Mouse (Mus musculus) embryonic fibroblast, embryonic 13.5 days (primary cell): ENCODE measurements around the gene Gsto2. TPM values are rescaled to one million over a fixed set of nuclear protein-coding genes. Genes with fewer than 3 reads are reported as not detected.
A peak's percentile ranks its signal among the peaks of the same experiment; 100 is the strongest.

Experiments used
- H3K27ac ChIP-seq: 2 replicates; pipeline ENCODE4 v1.5.1; 2012; ENCODE audit warnings: low read length, control low read depth, inconsistent platforms; ENCODE audit not compliant: insufficient read depth
- H3K4me1 ChIP-seq: 2 replicates; pipeline ENCODE4 v1.6.1; 2011; ENCODE audit warnings: low read length; ENCODE audit not compliant: control insufficient read depth, insufficient read depth
- H3K4me3 ChIP-seq: 2 replicates; pipeline ENCODE4 v1.5.1; 2011; ENCODE audit warnings: mild to moderate bottlenecking, control low read depth, low read length; ENCODE audit not compliant: insufficient read depth
- CTCF ChIP-seq: IDR thresholded peaks from 2 replicates; pipeline ENCODE4 v1.5.1; 2011; ENCODE audit warnings: mild to moderate bottlenecking, control low read depth, low read length, moderate library complexity, borderline replicate concordance; ENCODE audit not compliant: insufficient read depth
- POLR2A ChIP-seq: IDR thresholded peaks from 2 replicates; pipeline ENCODE4 v1.6.1; 2011; ENCODE audit warnings: low read depth, mild to moderate bottlenecking, control low read depth, low read length, moderate library complexity
- polyA plus RNA-seq: library from polyadenylated mRNA; stranded (reverse); fragments of >200 nt; gene quantifications from 2 replicates; pipeline ENCODE4 v1.2.4, GENCODE M21; 2011; ENCODE audit warnings: low read depth; ENCODE audit not compliant: missing spikeins, insufficient read length

The Gsto2 gene
- polyA plus RNA-seq, 1 experiment = 0.98 TPM

GRCm38 (mm10) chr19:47931982-47932638 lies 66.8 kb downstream of the Gsto2 start:
- no peak for TF ChIP-seq POLR2A
- peak; percentile 64; the same call in 1 of the 2 replicates for TF ChIP-seq CTCF
- Histone ChIP-seq H3K4me1 (peaks cover 4% of the 10 kb centered on the region; the same call in 1 of the 2 replicates), H3K4me3 (no peak overlapping the region), H3K27ac (no peak overlapping the region)

GRCm38 (mm10) chr19:47934146-47934545 lies 68.8 kb downstream of the Gsto2 start:
- H3K4me1 ChIP-seq = peaks cover 3% of the 10 kb centered on the region; the same call in 1 of the 2 replicates
- TF ChIP-seq POLR2A (no peak), CTCF (no peak)
- no peak overlapping the region for H3K4me3 ChIP-seq
- no peak overlapping the region for H3K27ac ChIP-seq

DNA sequence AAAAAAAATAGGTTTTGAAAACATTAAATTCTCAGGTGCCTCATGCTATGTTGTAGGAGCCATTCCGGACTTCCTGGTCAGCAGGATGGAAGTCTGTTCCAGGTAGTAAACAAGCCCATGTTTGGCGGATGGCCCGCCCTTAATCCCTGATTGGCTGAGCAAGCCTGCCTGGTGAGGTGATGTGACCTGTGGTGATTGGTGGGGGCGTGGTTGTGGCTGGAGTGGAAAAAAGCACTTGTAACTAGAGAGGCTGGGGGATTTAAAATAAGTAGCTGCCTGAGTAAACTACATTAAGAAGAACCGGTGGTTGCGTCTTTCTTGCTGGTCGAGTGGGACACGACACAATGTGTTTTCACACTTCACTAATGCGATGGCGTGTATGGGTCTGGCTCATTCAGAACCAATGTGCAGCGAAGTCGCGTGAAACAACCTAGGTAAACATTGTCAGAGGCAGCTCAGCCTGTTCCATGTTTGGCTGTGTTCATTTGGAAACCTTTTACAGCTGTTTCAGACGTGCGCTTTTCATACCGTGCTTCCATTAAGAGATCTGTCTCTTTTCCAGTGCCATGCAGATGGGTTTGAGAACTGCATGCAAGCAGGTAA lies 69.4 kb downstream of the Gsto2 start:
- Histone ChIP-seq H3K27ac (no peak overlapping the region), H3K4me1 (no peaks in the 10 kb centered on the region), H3K4me3 (no peak overlapping the region)
- no peak for TF ChIP-seq CTCF
- TF ChIP-seq POLR2A = no peak

DNA sequence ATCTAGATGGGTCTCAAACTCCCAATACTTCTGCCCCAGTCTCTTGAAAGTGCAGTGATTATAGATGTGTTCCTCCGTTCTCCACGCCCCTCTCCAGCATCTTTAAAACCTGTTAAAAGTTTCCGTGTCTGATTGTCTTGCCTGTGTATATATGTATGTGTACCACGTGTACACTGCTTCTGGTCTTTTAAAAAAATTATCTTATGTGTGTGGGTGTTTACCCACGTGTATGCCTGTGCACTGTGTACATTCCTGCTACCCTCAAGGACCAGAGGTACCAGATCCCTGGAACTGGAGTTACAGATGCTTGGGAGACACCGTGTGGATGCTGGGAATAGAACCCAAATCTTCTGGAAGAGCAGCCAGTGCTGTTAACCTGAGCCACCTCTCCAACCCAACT lies 70.2 kb downstream of the Gsto2 start:
- no peaks in the 10 kb centered on the region for H3K4me1 ChIP-seq
- TF ChIP-seq CTCF (no peak), POLR2A (no peak)
- H3K4me3 ChIP-seq = no peak overlapping the region
- H3K27ac ChIP-seq = no peak overlapping the region

Other genes starting within 250 kb of the Gsto2 start
- 0.23 and 0.52 TPM in 2 replicates for gene Col17a1, start 173.4 kb upstream of the Gsto2 start, polyA plus RNA-seq
- 197 and 217 TPM in 2 replicates for gene Sfr1, start 133.9 kb upstream of the Gsto2 start, polyA plus RNA-seq
- gene Gsto1, start 10.6 kb upstream of the Gsto2 start, polyA plus RNA-seq = 340 and 673 TPM in 2 replicates
- gene Cfap43, start 53.8 kb downstream of the Gsto2 start, polyA plus RNA-seq = not detected in 2 replicates
- gene Itprip, start 53.8 kb downstream of the Gsto2 start, polyA plus RNA-seq = 21.1 and 28.2 TPM in 2 replicates
- not detected in 2 replicates for gene Cfap58, start 72.1 kb downstream of the Gsto2 start, polyA plus RNA-seq